Mouse (Mus musculus) midbrain, embryonic 14.5 days (tissue): ENCODE results near the gene Calm3. TPM values are rescaled to one million over a fixed set of nuclear protein-coding genes. Genes with fewer than 3 reads are reported as not detected.
A peak's percentile ranks its signal among the peaks of the same experiment; 100 is the strongest.

Source experiments
- ATAC-seq: fragments of 200-750 bp; cut with Nextera tagmentation; 2 replicates; pipeline ENCODE4 v1.8.0; 2017; ENCODE audit warnings: moderate number of reproducible peaks, moderate library complexity; ENCODE audit not compliant: low FRiP score, low TSS enrichment
- DNase-seq: peaks from one replicate; pipeline ENCODE4 v3.0.0-alpha.2; 2015
- H3K27ac ChIP-seq: fragments of 300-500 bp; sonication (generic); replicated peaks from 2 replicates; pipeline ENCODE4 v1.5.1; 2014; ENCODE audit warnings: mild to moderate bottlenecking, low read depth, low read length, moderate library complexity
- H3K27me3 ChIP-seq: fragments of 300-500 bp; sonication (generic); 2 replicates; pipeline ENCODE4 v1.6.1; 2014; ENCODE audit warnings: low read length, control low read depth, mixed read lengths; ENCODE audit not compliant: control insufficient read depth, insufficient read depth
- H3K36me3 ChIP-seq: fragments of 300-500 bp; sonication (generic); 2 replicates; pipeline ENCODE4 v1.6.1; 2014; ENCODE audit warnings: low read length, control low read depth; ENCODE audit not compliant: control insufficient read depth, insufficient read depth
- H3K4me1 ChIP-seq: fragments of 300-500 bp; sonication (generic); 2 replicates; pipeline ENCODE4 v1.6.1; 2014; ENCODE audit warnings: mild to moderate bottlenecking, antibody characterized with exemption, low read length, control low read depth; ENCODE audit not compliant: control insufficient read depth, insufficient read depth
- H3K4me2 ChIP-seq: fragments of 300-500 bp; sonication (generic); 2 replicates; pipeline ENCODE4 v1.6.1; 2014; ENCODE audit warnings: mild to moderate bottlenecking, low read length, moderate library complexity
- H3K4me3 ChIP-seq: fragments of 300-500 bp; sonication (generic); replicated peaks from 2 replicates; pipeline ENCODE4 v1.5.1; 2014; ENCODE audit warnings: low read depth, low read length
- H3K9ac ChIP-seq: fragments of 300-500 bp; sonication (generic); replicated peaks from 2 replicates; pipeline ENCODE4 v1.6.1; 2014; ENCODE audit warnings: mild to moderate bottlenecking, low read length, moderate library complexity
- H3K9me3 ChIP-seq: fragments of 300-500 bp; sonication (generic); 2 replicates; pipeline ENCODE4 v1.6.1; 2016; ENCODE audit warnings: low read length, control low read depth, mixed read lengths; ENCODE audit not compliant: control insufficient read depth
- WGBS: fragments of 180-500 bp; shearing (Covaris S2); extraction: QIAGEN DNeasy Blood & Tissue Kit; methylation state at CpG from one replicate; pipeline ENCODE4 v1.1.7; 2014; 5-methylcytosine and 5-hydroxymethylcytosine counted together
- polyA plus RNA-seq: library from polyadenylated mRNA; unstranded; fragments of >200 nt; fragmentation: Nextera tagmentation; extraction: Ambion mirVana; gene quantifications from 2 replicates; pipeline ENCODE4 v1.2.1, GENCODE M21; 2014

Gene Calm3
- polyA plus RNA-seq, 1 experiment from 2014 or later, result 494 TPM

GRCm38 (mm10) chr7:16880615-16881014, 43.3 kb downstream of the Calm3 start:
- H3K4me3 ChIP-seq, result no peak overlapping the region
- WGBS, result 22% methylated on average over 5 of the region's 5 CpGs
- H3K4me2 ChIP-seq, result no peak overlapping the region
- peaks cover 21% of the 10 kb centered on the region for H3K36me3 ChIP-seq
- ATAC-seq (no peak), DNase-seq (no peak)
- H3K27ac ChIP-seq, result peak overlapping the region; percentile 13; the same call in 1 of the 2 replicates
- 0 out of 2 replicates have a peak, but pooled peaks cover 5% of the 10 kb centered on the region for H3K9me3 ChIP-seq
- no peak overlapping the region for H3K9ac ChIP-seq
- H3K27me3 ChIP-seq, result peaks cover 25% of the 10 kb centered on the region
- peaks cover 21% of the 10 kb centered on the region for H3K4me1 ChIP-seq

GRCm38 (mm10) chr7:16879796-16880547, 43.9 kb downstream of the Calm3 start:
- Histone ChIP-seq H3K36me3 (peaks cover 14% of the 10 kb centered on the region; the same call in 1 of the 2 replicates), H3K27me3 (peaks cover 20% of the 10 kb centered on the region), H3K9me3 (no peaks in the 10 kb centered on the region), H3K4me2 (peak overlapping the region; percentile 11), H3K9ac (no peak overlapping the region; the same call in 1 of the 2 replicates), H3K4me1 (peaks cover 21% of the 10 kb centered on the region), H3K27ac (peak overlapping the region; percentile 26; the same call in 1 of the 2 replicates), H3K4me3 (no peak overlapping the region)
- DNase-seq (peak; percentile 60), ATAC-seq (peak; percentile 13; the same call in 1 of the 2 replicates)
- 21% methylated on average over 9 of the region's 9 CpGs for WGBS

- Histone ChIP-seq H3K4me1 (peaks cover 21% of the 10 kb centered on the region), H3K27ac (no peak overlapping the region), H3K9ac (no peak overlapping the region), H3K36me3 (no peaks in the 10 kb centered on the region), H3K4me2 (no peak overlapping the region), H3K4me3 (no peak overlapping the region), H3K27me3 (no peaks in the 10 kb centered on the region), H3K9me3 (no peaks in the 10 kb centered on the region)
- DNase-seq (no peak), ATAC-seq (no peak)
- 89% methylated on average over 3 of the region's 3 CpGs for WGBS
Measured at GRCm38 (mm10) chr7:16877717-16878116, 46.2 kb downstream of the Calm3 start.

GRCm38 (mm10) chr7:16876608-16877007, 47.3 kb downstream of the Calm3 start:
- 4% methylated on average over 13 of the region's 13 CpGs for WGBS
- ATAC-seq (no peak), DNase-seq (no peak)
- Histone ChIP-seq H3K4me3 (peak overlapping the region; percentile 69), H3K4me1 (peaks cover 21% of the 10 kb centered on the region), H3K27ac (no peak overlapping the region), H3K4me2 (peak overlapping the region; percentile 88), H3K27me3 (no peaks in the 10 kb centered on the region), H3K9me3 (no peaks in the 10 kb centered on the region), H3K9ac (peak overlapping the region; percentile 84), H3K36me3 (peaks cover 2% of the 10 kb centered on the region)

- H3K4me1 ChIP-seq, result peaks cover 21% of the 10 kb centered on the region
- H3K27me3 ChIP-seq, result no peaks in the 10 kb centered on the region
- peak overlapping the region; percentile 88 for H3K4me2 ChIP-seq
- ATAC-seq (no peak), DNase-seq (peak; percentile 47)
- peak overlapping the region; percentile 84 for H3K9ac ChIP-seq
- peak overlapping the region; percentile 69 for H3K4me3 ChIP-seq
- 9% methylated on average over 11 of the region's 11 CpGs for WGBS
- H3K36me3 ChIP-seq, result peaks cover 4% of the 10 kb centered on the region
- 0 out of 2 replicates have a peak overlapping the region, but pooled peaks have one; percentile 8 for H3K27ac ChIP-seq
- H3K9me3 ChIP-seq, result no peaks in the 10 kb centered on the region
Measured at GRCm38 (mm10) chr7:16876006-16876405, 47.9 kb downstream of the Calm3 start.

GRCm38 (mm10) chr7:16875326-16875725, 48.6 kb downstream of the Calm3 start:
- Histone ChIP-seq H3K36me3 (peaks cover 4% of the 10 kb centered on the region), H3K4me3 (peak overlapping the region; percentile 69), H3K9ac (peak overlapping the region; percentile 84), H3K4me1 (peaks cover 19% of the 10 kb centered on the region), H3K27me3 (no peaks in the 10 kb centered on the region), H3K4me2 (peak overlapping the region; percentile 88), H3K27ac (peak overlapping the region; percentile 83), H3K9me3 (no peaks in the 10 kb centered on the region)
- DNase-seq (no peak), ATAC-seq (peak; percentile 55)
- WGBS, result under 1% methylated on average over 41 of the region's 42 CpGs

- WGBS, result 5% methylated on average over 1 of the region's 1 CpGs
- H3K4me3 ChIP-seq, result peak within 1 kb of the TSS; percentile 69
- no peak for ATAC-seq
Measured at GRCm38 (mm10) chr7:16875310-16875325, 48.8 kb downstream of the Calm3 start, which contains the start of gene Dact3. Gene Dact3, plus strand, starts transcription at chr7:16875317.

GRCm38 (mm10) chr7:16874756-16875309, 49.1 kb downstream of the Calm3 start:
- Histone ChIP-seq H3K27me3 (no peaks in the 10 kb centered on the region), H3K4me2 (peak overlapping the region; percentile 88), H3K4me1 (peaks cover 15% of the 10 kb centered on the region), H3K9me3 (no peaks in the 10 kb centered on the region), H3K36me3 (peaks cover 4% of the 10 kb centered on the region), H3K4me3 (peak overlapping the region; percentile 69), H3K9ac (peak overlapping the region; percentile 84), H3K27ac (peak overlapping the region; percentile 83)
- ATAC-seq (peak; percentile 96), DNase-seq (peak; percentile 100)
- under 1% methylated on average over 33 of the region's 33 CpGs for WGBS

More at GRCm38 (mm10) chr7:16875310-16875325, 48.8 kb downstream of the Calm3 start, which contains the start of gene Dact3:
- H3K27ac ChIP-seq, result peak within 1 kb of the TSS; percentile 83
- H3K4me2 ChIP-seq, result peak within 1 kb of the TSS; percentile 88
- no peak for DNase-seq
- H3K9ac ChIP-seq, result peak within 1 kb of the TSS; percentile 84
- peaks cover 17% of the 10 kb centered on the region for H3K4me1 ChIP-seq
- H3K36me3 ChIP-seq, result peaks cover 4% of the 10 kb centered on the region
- H3K9me3 ChIP-seq, result no peaks in the 10 kb centered on the region
- no peaks in the 10 kb centered on the region for H3K27me3 ChIP-seq

- H3K27ac ChIP-seq, result peak overlapping the region; percentile 70
- peak overlapping the region; percentile 23 for H3K4me3 ChIP-seq
- H3K4me2 ChIP-seq, result peak overlapping the region; percentile 45
- no peak for ATAC-seq
- no peaks in the 10 kb centered on the region for H3K9me3 ChIP-seq
- H3K27me3 ChIP-seq, result no peaks in the 10 kb centered on the region
- 5% methylated on average over 17 of the region's 17 CpGs for WGBS
- peak; percentile 81 for DNase-seq
- peaks cover 4% of the 10 kb centered on the region for H3K36me3 ChIP-seq
- H3K4me1 ChIP-seq, result peaks cover 15% of the 10 kb centered on the region
- H3K9ac ChIP-seq, result no peak overlapping the region
Measured at GRCm38 (mm10) chr7:16874190-16874589, 49.7 kb downstream of the Calm3 start.
